Mouse (Mus musculus): ENCODE measurements at regions not wholly inside any gene's neighbourhood (a gene's known extent, or its start where the extent isn't known, plus 50 kb on each side); places are given as distances from the start of the nearest gene placed in this dataset.

GRCm38 (mm10) chr17:15620746-15621694, 56.9 kb upstream of the Prdm9 start:
- no peak for DNase-seq (ENCODE audit: low read depth, low spot score)

- peak; percentile 50 for DNase-seq (ENCODE audit: low read depth, low spot score)
These were observed 58.8 kb upstream of the Prdm9 start for GRCm38 (mm10) chr17:15622913-15623312.

GRCm38 (mm10) chr17:15630792-15631191, 66.6 kb upstream of the Prdm9 start:
- DNase-seq (ENCODE audit: low read depth, low spot score) = no peak

GRCm38 (mm10) chr17:15631626-15632025, 67.5 kb upstream of the Prdm9 start:
- DNase-seq (ENCODE audit: low read depth, low spot score) = no peak

GRCm38 (mm10) chr17:15632090-15632489, 67.9 kb upstream of the Prdm9 start:
- DNase-seq (ENCODE audit: low read depth, low spot score) = no peak

GRCm38 (mm10) chr17:15639111-15639865, 65.5 kb upstream of the Chd1 start:
- DNase-seq (ENCODE audit: low read depth, low spot score) = peak; percentile 60

GRCm38 (mm10) chr17:15640776-15641175, 64.0 kb upstream of the Chd1 start:
- DNase-seq (ENCODE audit: low read depth, low spot score) = no peak

- no peak for DNase-seq (ENCODE audit: low read depth, low spot score)
These were observed 63.0 kb upstream of the Chd1 start for GRCm38 (mm10) chr17:15641764-15642163.

GRCm38 (mm10) chr17:15646768-15647167, 58.0 kb upstream of the Chd1 start:
- DNase-seq (ENCODE audit: low read depth, low spot score) = no peak

- no peak for DNase-seq (ENCODE audit: low read depth, low spot score)
These were observed 54.6 kb upstream of the Chd1 start for GRCm38 (mm10) chr17:15650089-15650742.

- DNase-seq (ENCODE audit: low read depth, low spot score) = no peak
These were observed 52.9 kb upstream of the Chd1 start for GRCm38 (mm10) chr17:15651869-15652268.
